ENCODE assay signal across 7 mouse cellular contexts in genomic region chr2:73572539-73573372, GRCm38 (mm10). TPM values are rescaled to one million over a fixed set of nuclear protein-coding genes. Genes with fewer than 3 reads are reported as not detected.
A peak's percentile ranks its signal among the peaks of the same experiment; 100 is the strongest.
DNase-seq lines count a peak whose midpoint lies in the region; ATAC-seq lines count a peak whose summit lies in the region.

No protein-coding gene starts in this region.

- H3K4me3 ChIP-seq in hindbrain, embryonic 11.5 days (ENCODE audit: low read depth, low read length) = peak overlapping the region; percentile 25

- ATAC-seq in hindbrain, embryonic 11.5 days (ENCODE audit: low FRiP score) = peak; percentile 93

- peak; percentile 93 for DNase-seq in ZHBTc4 (ENCODE audit: low read depth, low spot score)
- DNase-seq in cerebellum, postnatal 10 days = peak; percentile 93
- peak; percentile 83 to 87 for DNase-seq in frontal cortex, postnatal 10 days (ENCODE audit: low spot score in 2 of 2)
- DNase-seq in hindbrain, embryonic 11.5 days (ENCODE audit: low spot score) = peak; percentile 89
- DNase-seq in layer of hippocampus, adult 9-10 months (ENCODE audit: low spot score) = peak; percentile 85
- DNase-seq in lung, postnatal 10 days = peak; percentile 83
- DNase-seq in right cerebral cortex, adult 18-20 months = peak; percentile 92

- no peaks in the 10 kb centered on the region for H3K27me3 ChIP-seq in hindbrain, embryonic 11.5 days (ENCODE audit: control insufficient read depth, insufficient read depth, low read length)

- 22% methylated on average over 23 of the region's 23 CpGs for WGBS in hindbrain, embryonic 11.5 days

- 0 out of 2 replicates have a peak overlapping the region, but pooled peaks have one; percentile 51 for H3K27ac ChIP-seq in hindbrain, embryonic 11.5 days (ENCODE audit: low read depth, low read length)

- no peaks in the 10 kb centered on the region for H3K9me3 ChIP-seq in hindbrain, embryonic 11.5 days (ENCODE audit: control insufficient read depth, low read length)

- no peak overlapping the region for H3K9ac ChIP-seq in hindbrain, embryonic 11.5 days (ENCODE audit: low read depth, low read length)

- no peaks in the 10 kb centered on the region for H3K4me1 ChIP-seq in hindbrain, embryonic 11.5 days (replicated peaks; ENCODE audit: control insufficient read depth, insufficient read depth, low read length)

- no peaks in the 10 kb centered on the region for H3K36me3 ChIP-seq in hindbrain, embryonic 11.5 days (ENCODE audit: control insufficient read depth, insufficient read depth, low read length)

- peak overlapping the region; percentile 38 for H3K4me2 ChIP-seq in hindbrain, embryonic 11.5 days (replicated peaks; ENCODE audit: low read depth, low read length)

RNA-seq across cellular contexts. Expression of gene Chrna1, which starts 7.4 kb away (rescaled TPM):
- 0.51 and 0.98 TPM in 2 replicates for polyA plus RNA-seq in hindbrain, embryonic 11.5 days (2014; fragmentation: Nextera tagmentation; extraction: Ambion mirVana)

RNA-seq across cellular contexts. Expression of gene Wipf1, which starts 43.2 kb away (rescaled TPM):
- polyA plus RNA-seq in hindbrain, embryonic 11.5 days (2014; fragmentation: Nextera tagmentation; extraction: Ambion mirVana) = 9.2 and 9.7 TPM in 2 replicates

Comparison
In these comparisons a context has a peak if more than half of its experiments do, and no peak if none do; other contexts are left out.
1. Peak in every context shown above with its lines: DNase-seq, ATAC-seq, H3K4me3 ChIP-seq and H3K27ac ChIP-seq.